Mouse (Mus musculus): ENCODE data around the gene Gm37240.

GRCm38 (mm10) chr3:84951698-84952097 lies 935.6 kb downstream of the Gm37240 start:
- TF ChIP-seq CTCF (IDR thresholded peaks at IDR 0.05; ENCODE audit: borderline replicate concordance, insufficient read depth, low read length) (no peak), POLR2A (IDR thresholded peaks at IDR 0.05; ENCODE audit: low read depth, low read length) (no peak)
